Mouse (Mus musculus): ENCODE results near the gene Pax9. TPM values are rescaled to one million over a fixed set of nuclear protein-coding genes. Genes with fewer than 3 reads are reported as not detected.

Gene Pax9
- total RNA-seq, 2 experiments from 2014 or later = 0.07 to 0.31 TPM

GRCm38 (mm10) chr12:56697011-56697740, 5.6 kb downstream of the Pax9 start:
- DNase-seq (ENCODE audit: low spot score in 2 of 2) = no peak

- DNase-seq (ENCODE audit: low spot score in 2 of 2) = no peak
Observed at GRCm38 (mm10) chr12:56697785-56698184, 6.2 kb downstream of the Pax9 start.

GRCm38 (mm10) chr12:56698191-56698980, 6.8 kb downstream of the Pax9 start:
- no peak for DNase-seq (ENCODE audit: low spot score in 2 of 2)

- no peak for DNase-seq (ENCODE audit: low spot score in 2 of 2)
Observed at GRCm38 (mm10) chr12:56699351-56699750, 7.8 kb downstream of the Pax9 start.

- peak in 1 of 2 experiments; percentile 9 for DNase-seq (ENCODE audit: low spot score in 2 of 2)
Observed at GRCm38 (mm10) chr12:56699915-56700900, 8.6 kb downstream of the Pax9 start.

- no peak for DNase-seq (ENCODE audit: low spot score in 2 of 2)
Observed at GRCm38 (mm10) chr12:56701004-56701403, 9.4 kb downstream of the Pax9 start.

- no peak for DNase-seq (ENCODE audit: low spot score in 2 of 2)
Observed at GRCm38 (mm10) chr12:56717971-56718706, 26.6 kb downstream of the Pax9 start.

- DNase-seq (ENCODE audit: low spot score in 2 of 2) = no peak
Observed at GRCm38 (mm10) chr12:56718707-56719051, 27.1 kb downstream of the Pax9 start.

GRCm38 (mm10) chr12:56727631-56728030, 36.1 kb downstream of the Pax9 start:
- no peak for DNase-seq (ENCODE audit: low spot score in 2 of 2)

GRCm38 (mm10) chr12:56737104-56737503, 45.5 kb downstream of the Pax9 start:
- no peak for DNase-seq (ENCODE audit: low spot score in 2 of 2)

Other genes with a start within 250 kb of the Pax9 start
- not detected for gene Nkx2-1, start 154.9 kb upstream of the Pax9 start, total RNA-seq (2021)
- not detected for gene Nkx2-9, start 78.5 kb upstream of the Pax9 start, total RNA-seq (2021)